Mouse (Mus musculus): ENCODE results near the gene Catsperd.

DNA sequence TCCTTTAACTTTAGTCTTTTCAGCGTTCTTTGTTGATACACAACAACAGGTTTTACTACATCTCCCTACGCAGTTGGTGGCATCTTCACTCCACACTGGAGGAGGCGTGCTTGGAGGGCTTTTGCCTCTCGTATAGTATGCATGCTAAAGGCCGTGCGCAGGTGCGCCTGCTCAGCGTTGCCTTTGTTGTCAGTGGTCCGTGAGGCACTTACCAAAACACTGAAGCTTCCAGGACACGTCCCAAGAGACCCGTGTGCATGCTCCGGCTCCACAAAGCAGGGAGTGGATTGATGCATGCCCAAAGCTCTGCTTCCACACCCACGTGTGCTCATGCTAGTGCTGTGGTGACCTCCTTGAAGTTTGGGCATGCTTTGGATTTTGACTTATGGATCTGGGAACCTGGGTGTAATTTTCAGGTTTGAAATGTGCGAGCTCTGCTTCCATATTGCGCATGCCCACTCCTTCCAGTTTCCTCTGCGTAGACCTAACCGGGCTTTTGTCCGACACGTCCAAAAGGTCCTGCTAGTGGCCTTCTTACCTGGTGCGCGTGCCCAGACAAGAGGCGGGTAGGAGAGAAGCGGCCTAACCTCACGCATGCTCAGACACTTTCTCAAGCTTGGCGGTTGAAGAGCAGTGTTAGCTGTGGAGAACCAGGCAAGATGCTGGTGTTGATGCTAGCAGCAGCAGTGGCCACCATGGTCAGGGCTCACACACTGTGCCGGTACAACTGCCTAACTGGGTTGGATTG lies at the start of gene Catsperd:
- TF ChIP-seq CTCF (IDR thresholded peaks at IDR 0.05; ENCODE audit: borderline replicate concordance, insufficient read depth, low read depth, low read length) (no peak), POLR2A (IDR thresholded peaks at IDR 0.05; ENCODE audit: borderline replicate concordance, insufficient read depth, low read length) (no peak)

Data from cerebellum, adult 2 months (tissue).